Mouse (Mus musculus) midbrain, embryonic 13.5 days (tissue): ENCODE measurements at regions not wholly inside any gene's neighbourhood (a gene's known extent, or its start where the extent isn't known, plus 50 kb on each side); places are given as distances from the start of the nearest gene placed in this dataset.

Experiments used
- ATAC-seq: fragments of 200-750 bp; cut with Nextera tagmentation; 2 replicates; pipeline ENCODE4 v1.8.0; 2017; ENCODE audit warnings: mild to moderate bottlenecking, moderate TSS enrichment, moderate library complexity
- H3K27ac ChIP-seq: fragments of 300-500 bp; sonication (generic); 2 replicates; pipeline ENCODE4 v1.5.1; 2015; ENCODE audit warnings: inconsistent platforms, mild to moderate bottlenecking, moderate library complexity
- H3K27me3 ChIP-seq: fragments of 300-500 bp; sonication (generic); 2 replicates; pipeline ENCODE4 v1.6.1; 2015; ENCODE audit warnings: mild to moderate bottlenecking, inconsistent platforms
- H3K36me3 ChIP-seq: fragments of 300-500 bp; sonication (generic); 2 replicates; pipeline ENCODE4 v1.6.1; 2015; ENCODE audit warnings: mild to moderate bottlenecking, inconsistent platforms
- H3K4me1 ChIP-seq: fragments of 300-500 bp; sonication (generic); replicated peaks from 2 replicates; pipeline ENCODE4 v1.6.1; 2015; ENCODE audit warnings: inconsistent platforms
- H3K4me2 ChIP-seq: fragments of 300-500 bp; sonication (generic); replicated peaks from 2 replicates; pipeline ENCODE4 v1.6.1; 2015; ENCODE audit warnings: moderate library complexity, mild to moderate bottlenecking, inconsistent platforms
- H3K4me3 ChIP-seq: fragments of 300-500 bp; sonication (generic); replicated peaks from 2 replicates; pipeline ENCODE4 v1.5.1; 2015; ENCODE audit warnings: mild to moderate bottlenecking, inconsistent platforms
- H3K9ac ChIP-seq: fragments of 300-500 bp; sonication (generic); replicated peaks from 2 replicates; pipeline ENCODE4 v1.6.1; 2015; ENCODE audit warnings: mild to moderate bottlenecking, inconsistent platforms
- H3K9me3 ChIP-seq: fragments of 300-500 bp; sonication (generic); 2 replicates; pipeline ENCODE4 v1.6.1; 2016; ENCODE audit warnings: mild to moderate bottlenecking, inconsistent platforms
- WGBS: fragments of 180-500 bp; shearing (Covaris S2); methylation state at CpG from one replicate; pipeline ENCODE4 v1.1.7; 2015; 5-methylcytosine and 5-hydroxymethylcytosine counted together

DNA sequence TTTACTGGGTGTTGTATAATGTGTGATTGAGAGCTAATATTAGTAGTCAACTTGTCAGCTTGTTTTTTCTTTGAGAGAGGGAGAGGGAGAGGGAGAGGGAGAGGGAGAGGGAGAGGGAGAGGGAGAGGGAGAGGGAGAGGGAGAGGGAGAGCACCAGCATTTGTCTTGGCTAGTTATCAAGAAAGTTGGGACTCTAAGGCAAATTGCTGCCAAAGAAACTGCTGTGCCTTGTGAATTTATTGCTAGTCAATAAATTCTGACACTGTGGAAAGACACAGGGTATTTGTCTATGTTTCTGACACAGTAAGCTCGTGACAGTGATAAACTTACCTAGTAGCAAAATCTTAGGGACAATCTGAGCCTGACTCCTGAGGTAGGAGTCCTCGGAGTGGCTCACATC, 61.2 kb upstream of the Gm10260 start:
- 86% methylated on average over 2 of the region's 2 CpGs for WGBS
- Histone ChIP-seq H3K27ac (no peak overlapping the region), H3K27me3 (no peaks in the 10 kb centered on the region), H3K36me3 (no peaks in the 10 kb centered on the region), H3K4me3 (no peak overlapping the region), H3K9ac (no peak overlapping the region), H3K9me3 (no peaks in the 10 kb centered on the region), H3K4me1 (peaks cover 38% of the 10 kb centered on the region), H3K4me2 (no peak overlapping the region)
- ATAC-seq: no peak

GRCm38 (mm10) chr13:97821011-97821410, 60.6 kb upstream of the Gm10260 start:
- H3K9ac ChIP-seq: no peak overlapping the region
- no peak overlapping the region for H3K4me2 ChIP-seq
- no peak overlapping the region for H3K27ac ChIP-seq
- 75% methylated on average over 3 of the region's 3 CpGs for WGBS
- H3K9me3 ChIP-seq: no peaks in the 10 kb centered on the region
- H3K27me3 ChIP-seq: no peaks in the 10 kb centered on the region
- H3K4me3 ChIP-seq: no peak overlapping the region
- no peak for ATAC-seq
- peaks cover 32% of the 10 kb centered on the region for H3K4me1 ChIP-seq
- no peaks in the 10 kb centered on the region for H3K36me3 ChIP-seq

DNA sequence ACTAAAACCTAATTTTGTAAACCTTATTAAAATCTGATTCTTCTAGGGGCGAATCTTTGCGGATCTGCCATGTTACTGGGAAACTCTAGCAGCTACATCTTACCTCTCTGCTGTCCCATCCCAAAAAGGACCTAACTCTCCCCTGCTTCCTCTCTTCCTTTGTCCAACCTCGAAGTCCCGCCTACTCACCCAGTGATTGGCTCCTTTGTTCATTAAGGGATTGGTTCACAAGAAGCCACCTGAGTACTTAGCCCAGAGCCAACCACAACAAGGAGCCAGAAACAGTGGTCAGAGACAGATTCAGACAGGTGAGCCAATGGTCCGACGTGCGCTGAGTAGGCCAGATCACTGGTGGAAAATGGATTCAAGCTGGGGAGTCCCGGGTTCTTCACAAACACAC, 60.0 kb upstream of the Gm10260 start:
- no peak overlapping the region for H3K9ac ChIP-seq
- peaks cover 26% of the 10 kb centered on the region for H3K4me1 ChIP-seq
- no peaks in the 10 kb centered on the region for H3K9me3 ChIP-seq
- no peak overlapping the region for H3K4me3 ChIP-seq
- WGBS: 96% methylated on average over 8 of the region's 8 CpGs
- no peaks in the 10 kb centered on the region for H3K36me3 ChIP-seq
- no peak overlapping the region for H3K27ac ChIP-seq
- ATAC-seq: no peak
- no peak overlapping the region for H3K4me2 ChIP-seq
- no peaks in the 10 kb centered on the region for H3K27me3 ChIP-seq

GRCm38 (mm10) chr13:97819036-97819435, 58.6 kb upstream of the Gm10260 start:
- no peaks in the 10 kb centered on the region for H3K36me3 ChIP-seq
- no peaks in the 10 kb centered on the region for H3K9me3 ChIP-seq
- no peak overlapping the region for H3K4me3 ChIP-seq
- H3K4me1 ChIP-seq: peaks cover 12% of the 10 kb centered on the region
- H3K4me2 ChIP-seq: no peak overlapping the region
- H3K27ac ChIP-seq: no peak overlapping the region
- WGBS: 93% methylated on average over 9 of the region's 9 CpGs
- no peaks in the 10 kb centered on the region for H3K27me3 ChIP-seq
- ATAC-seq: no peak
- no peak overlapping the region for H3K9ac ChIP-seq

DNA sequence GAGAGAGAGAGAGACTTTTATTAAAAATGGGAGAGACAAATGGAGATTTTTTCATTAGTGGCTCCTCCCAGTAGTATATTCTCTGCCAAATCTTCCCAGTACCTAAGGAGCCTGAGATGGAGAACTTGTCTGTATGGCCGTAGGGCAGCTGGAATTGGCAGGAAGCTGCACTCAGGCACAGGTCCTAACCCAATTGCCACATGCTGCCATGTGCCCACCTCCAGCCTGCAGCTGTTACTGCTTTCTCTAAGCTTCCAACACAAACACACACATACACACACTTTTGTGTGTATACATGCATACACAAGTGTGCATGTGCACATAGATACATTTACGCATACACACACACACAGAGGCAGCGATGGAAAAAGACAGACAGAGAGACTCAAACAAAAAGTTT, 56.5 kb upstream of the Gm10260 start:
- WGBS: 99% methylated on average over 3 of the region's 3 CpGs
- no peaks in the 10 kb centered on the region for H3K9me3 ChIP-seq
- no peak overlapping the region for H3K4me2 ChIP-seq
- H3K4me1 ChIP-seq: peaks cover 3% of the 10 kb centered on the region; the same call in 1 of the 2 replicates
- no peaks in the 10 kb centered on the region for H3K36me3 ChIP-seq
- ATAC-seq: no peak
- no peaks in the 10 kb centered on the region for H3K27me3 ChIP-seq
- no peak overlapping the region for H3K4me3 ChIP-seq
- H3K9ac ChIP-seq: no peak overlapping the region
- no peak overlapping the region for H3K27ac ChIP-seq
